Mouse (Mus musculus) CH12F3 (cell line): ENCODE measurements around the gene Itgav.

Source experiments
- in situ Hi-C: fragments of 300-500 bp; cut with MboI; formaldehyde crosslinking; loops from 2 replicates; pipeline ENCODE4 v1.14.3; 2020; ENCODE audit warnings: low sequenced_read_pairs

The Itgav gene

GRCm38 (mm10) chr2:83744276-83744952 lies 20.2 kb downstream of the Itgav start:
- in situ Hi-C loops: no loop called here

- in situ Hi-C loops: no loop called here
Measured at GRCm38 (mm10) chr2:83745257-83745656, 21.1 kb downstream of the Itgav start.

- in situ Hi-C loops: no loop called here
Measured at GRCm38 (mm10) chr2:83748581-83749118, 24.5 kb downstream of the Itgav start.

GRCm38 (mm10) chr2:83753008-83753407 lies 28.8 kb downstream of the Itgav start:
- in situ Hi-C loops: no loop called here

- in situ Hi-C loops: no loop called here
Measured at GRCm38 (mm10) chr2:83754306-83754837, 30.2 kb downstream of the Itgav start.

- in situ Hi-C loops: no loop called here
Measured at GRCm38 (mm10) chr2:83758606-83759215, 34.5 kb downstream of the Itgav start.

GRCm38 (mm10) chr2:83759216-83759648 lies 35.0 kb downstream of the Itgav start:
- in situ Hi-C loops: no loop called here

GRCm38 (mm10) chr2:83759667-83760066 lies 35.5 kb downstream of the Itgav start:
- in situ Hi-C loops: no loop called here

GRCm38 (mm10) chr2:83760112-83760511 lies 35.9 kb downstream of the Itgav start:
- in situ Hi-C loops: no loop called here

- in situ Hi-C loops: no loop called here
Measured at GRCm38 (mm10) chr2:83761506-83761905, 37.3 kb downstream of the Itgav start.

GRCm38 (mm10) chr2:83762106-83762855 lies 38.1 kb downstream of the Itgav start:
- in situ Hi-C loops: no loop called here

GRCm38 (mm10) chr2:83766058-83766457 lies 41.9 kb downstream of the Itgav start:
- in situ Hi-C loops: no loop called here

GRCm38 (mm10) chr2:83766878-83767277 lies 42.7 kb downstream of the Itgav start:
- in situ Hi-C loops: no loop called here

- in situ Hi-C loops: no loop called here
Measured at GRCm38 (mm10) chr2:83768311-83769047, 44.3 kb downstream of the Itgav start.

GRCm38 (mm10) chr2:83771155-83771812 lies 47.1 kb downstream of the Itgav start:
- in situ Hi-C loops: loop anchor here (10.0 kb wide), 1 partner anchor 106 kb away; no protein-coding TSS in a partner anchor

- in situ Hi-C loops: no loop called here
Measured at GRCm38 (mm10) chr2:83791330-83792073, 67.3 kb downstream of the Itgav start.

GRCm38 (mm10) chr2:83792102-83792501 lies 67.9 kb downstream of the Itgav start:
- in situ Hi-C loops: no loop called here

GRCm38 (mm10) chr2:83795766-83796165 lies 71.6 kb downstream of the Itgav start:
- in situ Hi-C loops: no loop called here

GRCm38 (mm10) chr2:83797902-83798497 lies 73.8 kb downstream of the Itgav start:
- in situ Hi-C loops: no loop called here
